Mouse (Mus musculus) bone marrow macrophage, adult 2 months (primary cell): ENCODE measurements around the gene Tmem41b.

ENCODE experiments used
- CTCF ChIP-seq: IDR thresholded peaks from 2 replicates; pipeline ENCODE4 v1.5.1; 2012; ENCODE audit warnings: low read depth, mild to moderate bottlenecking, low read length, moderate library complexity
- POLR2A ChIP-seq: IDR thresholded peaks from 2 replicates; pipeline ENCODE4 v1.6.1; 2012; ENCODE audit warnings: mild to moderate bottlenecking, low read depth, low read length, borderline replicate concordance

- TF ChIP-seq POLR2A (no peak), CTCF (no peak)
Measured at GRCm38 (mm10) chr7:110014272-110014671, 27.5 kb upstream of the Tmem41b start.
